Mouse (Mus musculus): ENCODE measurements around the gene Ethe1.

Ethe1 gene

DNA sequence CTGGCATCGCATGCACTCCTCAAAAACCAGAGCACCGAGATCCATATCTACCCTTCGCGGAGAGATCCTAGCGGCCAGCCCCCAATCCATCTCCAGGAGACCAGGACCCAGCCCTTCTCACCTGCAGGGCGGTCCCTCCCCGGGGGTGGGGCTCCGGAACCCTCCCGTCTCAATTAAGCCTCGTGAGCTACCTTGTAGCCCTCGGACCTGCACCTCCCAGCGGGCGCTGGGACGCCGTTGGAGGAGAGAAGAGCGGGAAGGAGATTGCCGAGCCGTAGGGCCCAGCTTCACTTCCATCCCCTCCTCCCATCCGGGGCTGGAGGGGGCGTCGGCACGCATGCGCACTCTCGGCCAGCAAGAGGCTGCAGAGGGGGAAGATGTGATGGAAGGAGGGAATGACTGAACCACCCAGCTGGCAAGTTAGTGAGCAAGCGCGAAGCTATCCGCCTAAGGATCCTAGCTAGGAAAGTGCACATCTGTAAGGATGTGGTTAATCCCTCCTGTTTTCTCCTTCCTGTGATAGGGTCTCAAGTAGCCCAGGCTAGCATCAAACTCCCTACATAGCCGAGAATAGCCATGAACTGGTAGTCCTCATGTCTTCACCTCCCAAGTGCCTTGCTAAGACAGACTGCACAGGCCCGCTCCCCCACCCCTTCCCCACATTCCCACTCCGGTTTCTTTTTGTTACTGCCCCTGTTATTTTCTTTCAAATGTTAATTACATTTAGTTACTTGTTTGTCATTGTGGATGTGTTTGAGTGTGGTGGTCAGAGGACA lies at the start of gene Ethe1, which contains the start of gene Zfp575:
TSS of gene Ethe1 (plus strand) at position 214 of the 776 bp plus-strand sequence.
TSS of gene Zfp575 (minus strand) at position 312 of the 776 bp plus-strand sequence.
- no peak for DNase-seq (ENCODE audit: low spot score)

DNA sequence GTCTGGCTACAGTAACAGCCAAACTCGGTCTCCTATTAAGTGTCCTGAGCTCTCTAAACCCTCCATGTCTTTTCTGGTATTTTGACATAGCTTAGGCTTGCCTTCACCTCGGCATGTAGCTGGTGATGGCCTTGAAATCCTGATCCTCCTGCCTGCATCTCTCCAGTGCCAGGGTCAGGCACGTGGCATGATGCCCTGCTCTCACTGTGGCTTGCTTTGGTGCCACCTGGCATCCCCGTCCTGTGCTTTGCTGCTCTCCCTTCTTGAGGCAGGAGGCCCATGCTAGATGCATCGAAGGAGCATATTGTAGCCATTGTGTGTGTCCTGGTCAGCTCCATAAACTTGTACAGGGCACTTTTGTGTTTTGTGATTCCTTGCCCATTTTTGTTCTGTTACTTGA lies 49.8 kb upstream of the Ethe1 start:
- no peak for DNase-seq (ENCODE audit: low spot score)

DNA sequence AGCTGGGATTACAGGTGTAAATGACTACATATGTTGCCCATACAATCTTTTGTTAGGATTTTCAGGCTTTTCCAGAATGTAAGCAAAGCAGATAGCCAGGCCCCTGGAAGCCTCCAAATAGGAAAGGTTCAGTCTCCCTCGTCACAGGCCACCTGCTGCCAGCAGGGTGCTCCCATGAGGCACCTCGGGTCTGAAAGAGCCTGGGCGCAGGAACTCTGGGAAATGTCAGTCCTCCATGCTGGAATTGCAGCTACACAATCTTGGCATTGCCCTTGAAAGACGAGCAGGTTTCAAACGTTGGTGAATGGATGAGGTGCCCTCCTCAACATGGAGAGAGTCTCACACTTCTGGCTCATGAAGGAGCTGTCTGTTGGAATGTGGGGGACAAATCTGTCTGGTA lies 49.2 kb upstream of the Ethe1 start:
- no peak for DNase-seq (ENCODE audit: low spot score)

DNA sequence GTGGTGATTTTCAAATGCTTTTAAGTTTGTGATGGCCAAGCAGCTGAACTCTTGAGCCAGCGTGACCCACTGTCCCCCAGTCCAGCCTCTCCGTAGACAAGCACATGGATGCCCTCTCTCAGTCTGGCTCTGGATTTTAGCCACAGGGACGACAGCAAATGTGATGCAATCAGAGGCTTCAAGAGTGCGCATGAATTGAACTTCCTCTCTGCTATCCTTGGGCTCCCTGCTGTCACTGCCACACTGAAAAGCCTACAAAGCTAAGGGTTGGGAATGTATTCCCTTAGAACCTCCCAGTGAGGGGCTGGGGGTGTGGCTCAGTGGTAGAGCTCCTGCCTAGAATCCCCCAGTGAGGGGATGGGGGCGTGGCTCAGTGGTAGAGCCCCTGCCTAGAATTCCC lies 48.6 kb upstream of the Ethe1 start:
- no peak for DNase-seq (ENCODE audit: low spot score)

DNA sequence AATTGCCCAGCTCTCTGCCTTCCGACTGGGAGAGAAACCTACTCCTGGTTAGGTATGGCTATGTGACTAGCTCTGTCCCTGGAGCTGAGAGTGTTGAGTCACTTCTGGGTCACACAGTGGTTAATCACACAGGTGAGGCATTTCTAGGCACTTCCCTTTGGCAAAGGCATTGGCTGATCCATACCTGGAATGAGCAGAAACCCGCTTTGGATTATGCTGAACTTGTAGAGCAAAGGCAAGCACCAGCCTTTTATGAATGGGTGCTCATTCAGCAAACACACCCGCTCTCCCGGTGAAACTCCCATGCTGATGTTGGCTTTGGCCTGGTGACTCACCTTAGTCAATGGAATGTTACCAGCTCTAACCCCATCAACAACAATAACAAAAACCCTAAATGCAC lies 47.7 kb upstream of the Ethe1 start:
- no peak for DNase-seq (ENCODE audit: low spot score)

DNA sequence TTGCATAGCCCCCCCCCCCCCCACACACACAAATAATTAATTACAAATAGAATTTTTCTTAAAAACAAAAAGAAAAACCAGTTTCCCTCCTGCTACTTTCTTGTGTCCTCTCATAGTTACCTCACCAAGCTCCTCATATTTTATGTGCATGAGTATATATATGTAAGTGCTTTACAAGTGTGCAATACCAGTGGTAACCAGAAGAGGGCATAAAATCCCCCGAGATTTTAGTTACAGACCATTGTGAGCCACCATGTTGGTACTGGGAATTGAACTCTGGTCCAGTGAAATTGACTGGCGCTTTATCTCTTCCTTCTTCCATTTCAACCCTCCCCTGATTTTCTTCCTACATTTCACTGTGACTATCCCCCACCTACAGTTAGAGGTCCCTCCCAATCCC lies 42.8 kb upstream of the Ethe1 start:
- no peak for DNase-seq (ENCODE audit: low spot score)

DNA sequence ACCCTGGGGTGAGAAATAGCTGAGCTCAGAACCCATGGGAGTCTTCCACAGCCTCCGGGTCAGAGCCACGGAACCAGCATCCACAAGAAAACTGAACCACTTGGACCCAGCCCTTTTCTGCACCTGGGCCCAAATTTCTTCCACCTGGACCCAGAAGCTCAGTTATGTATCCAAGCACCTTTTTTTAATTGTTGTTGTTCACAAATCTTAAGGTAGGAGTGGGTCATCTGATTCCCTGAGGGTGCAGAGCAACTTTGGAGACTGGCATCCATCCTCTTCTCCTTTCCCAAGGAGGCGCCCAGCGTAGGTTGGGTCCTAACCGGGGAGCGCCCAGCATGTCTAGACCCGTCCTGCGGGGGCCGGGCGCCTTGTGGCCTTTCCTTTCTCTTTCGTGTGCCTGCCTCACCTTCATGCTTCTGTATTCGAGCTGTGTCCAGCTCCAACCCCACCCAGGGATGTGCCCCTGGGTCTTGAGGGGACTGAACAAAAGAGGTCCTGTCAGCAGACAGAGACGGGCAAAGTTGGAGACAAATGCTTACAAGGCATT lies 41.2 kb upstream of the Ethe1 start, which contains the start of the genes Pinlyp and Xrcc1:
TSS of gene Pinlyp (minus strand) at position 51 of the 547 bp plus-strand sequence.
TSS of gene Xrcc1 (plus strand) at position 222 of the 547 bp plus-strand sequence.
- DNase-seq (ENCODE audit: low spot score) = no peak

DNA sequence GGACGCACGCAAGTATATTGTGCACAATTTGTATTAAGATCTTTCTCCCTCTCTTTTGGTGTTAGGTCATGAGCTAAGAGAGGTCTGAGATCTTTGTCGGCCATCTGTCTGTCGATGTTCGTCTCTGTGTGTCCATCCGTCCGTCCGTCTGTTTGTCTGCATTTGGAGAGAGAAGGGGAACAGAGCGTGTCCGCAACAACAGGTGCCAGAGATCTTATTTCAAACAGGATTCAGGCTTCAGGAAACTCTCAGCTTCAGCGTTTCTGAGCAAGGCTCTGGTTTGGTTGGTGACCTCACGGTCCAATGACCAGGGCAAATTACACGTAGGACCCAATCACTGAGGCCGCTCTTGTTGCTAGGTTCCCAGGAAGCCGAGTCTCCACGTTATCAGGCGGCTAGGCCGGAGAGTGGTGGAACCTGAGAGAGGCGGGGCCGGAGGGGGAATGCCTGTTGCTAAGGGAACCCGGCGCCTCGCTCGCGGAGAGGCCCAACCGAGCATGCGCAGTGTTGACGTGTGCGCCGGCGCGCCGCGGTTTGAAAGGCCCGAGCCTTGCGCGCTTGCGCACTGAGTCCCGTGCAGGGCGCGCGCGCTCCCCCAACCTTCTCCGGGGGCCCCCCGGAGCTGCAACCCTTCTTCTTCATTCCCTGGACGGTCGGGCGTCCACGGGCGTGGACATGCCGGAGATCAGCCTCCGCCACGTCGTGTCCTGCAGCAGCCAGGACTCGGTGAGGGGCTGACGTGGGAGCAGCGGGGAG lies 40.5 kb upstream of the Ethe1 start:
- peak; percentile 99 for DNase-seq (ENCODE audit: low spot score)

DNA sequence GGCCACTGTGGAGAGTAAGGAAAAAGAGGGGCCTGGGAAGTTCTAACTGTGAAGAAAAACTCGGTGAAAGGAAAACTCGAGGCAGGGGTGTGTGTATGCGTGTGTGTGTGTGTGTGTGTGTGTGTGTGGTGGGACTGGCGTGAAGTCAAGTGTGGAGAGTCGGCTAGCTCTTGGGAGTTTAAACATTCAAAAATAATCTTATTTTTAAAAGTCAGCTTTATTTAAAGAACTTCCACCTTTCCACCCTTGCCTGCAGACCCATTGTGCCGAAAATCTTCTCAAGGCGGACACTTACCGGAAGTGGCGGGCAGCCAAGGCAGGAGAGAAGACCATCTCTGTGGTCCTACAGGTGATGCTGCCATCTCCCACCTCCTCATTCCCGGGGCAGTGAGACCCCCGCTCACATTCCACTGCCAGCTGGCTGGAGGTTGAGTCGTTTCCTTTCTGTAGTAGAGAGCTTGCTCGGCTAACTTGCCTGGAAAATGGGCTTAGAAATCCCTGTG lies 39.8 kb upstream of the Ethe1 start:
- no peak for DNase-seq (ENCODE audit: low spot score)

DNA sequence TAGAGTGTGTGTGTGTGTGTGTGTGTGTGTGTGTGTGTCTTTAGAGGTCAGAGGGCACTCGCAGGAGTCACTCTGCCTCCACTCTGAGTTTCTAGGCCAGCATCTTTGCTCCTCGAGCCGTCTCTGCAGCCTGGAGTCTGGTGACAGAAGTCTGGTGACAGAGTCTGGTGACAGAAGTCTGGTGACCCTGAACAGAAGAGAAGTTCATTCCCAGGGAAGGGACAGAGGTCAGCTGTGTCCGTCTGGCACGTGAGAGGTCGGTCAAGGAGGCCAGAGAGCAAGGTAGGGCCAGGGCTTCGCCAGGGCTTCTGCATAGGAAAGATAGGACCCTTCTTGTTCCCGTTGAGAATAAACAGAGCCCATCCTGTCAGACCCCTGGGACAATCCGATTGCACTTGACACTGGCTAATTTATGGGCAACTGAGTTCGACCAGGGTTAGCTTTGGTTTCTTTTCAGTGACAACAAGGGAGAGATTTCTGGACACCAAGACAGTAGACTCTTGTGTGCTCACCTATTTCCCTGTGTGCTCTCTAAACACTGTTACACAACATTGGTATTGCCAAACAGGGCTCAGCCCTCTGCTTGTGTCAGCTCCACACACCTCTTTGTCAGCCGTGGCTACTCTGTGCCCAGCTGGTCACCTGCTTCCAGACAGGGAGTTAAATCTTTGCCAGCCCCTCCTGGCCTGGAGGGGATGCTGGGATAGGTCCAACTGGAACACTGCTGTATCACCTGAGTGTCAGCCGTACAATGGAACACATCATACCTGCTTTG lies 35.2 kb upstream of the Ethe1 start:
- no peak for DNase-seq (ENCODE audit: low spot score)

DNA sequence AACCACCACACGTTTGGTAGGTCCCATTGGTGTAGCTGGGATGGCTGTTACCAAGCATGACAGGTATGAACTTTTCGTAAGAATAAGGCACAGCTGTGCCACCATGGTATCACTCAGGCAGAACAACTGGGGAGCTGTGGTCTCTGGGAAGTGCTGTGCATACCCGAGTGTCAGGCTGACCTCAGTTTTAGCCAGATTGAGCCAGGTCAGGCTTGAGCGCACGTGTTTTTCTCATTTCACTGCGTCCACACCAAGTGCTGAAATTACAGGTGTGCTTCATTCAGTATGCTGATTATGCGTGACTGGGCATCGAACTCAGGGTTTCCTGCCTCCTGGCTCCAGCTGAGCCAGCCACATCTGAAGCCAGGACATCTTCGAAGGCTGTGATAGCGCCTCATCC lies 31.6 kb upstream of the Ethe1 start:
- DNase-seq (ENCODE audit: low spot score) = no peak

DNA sequence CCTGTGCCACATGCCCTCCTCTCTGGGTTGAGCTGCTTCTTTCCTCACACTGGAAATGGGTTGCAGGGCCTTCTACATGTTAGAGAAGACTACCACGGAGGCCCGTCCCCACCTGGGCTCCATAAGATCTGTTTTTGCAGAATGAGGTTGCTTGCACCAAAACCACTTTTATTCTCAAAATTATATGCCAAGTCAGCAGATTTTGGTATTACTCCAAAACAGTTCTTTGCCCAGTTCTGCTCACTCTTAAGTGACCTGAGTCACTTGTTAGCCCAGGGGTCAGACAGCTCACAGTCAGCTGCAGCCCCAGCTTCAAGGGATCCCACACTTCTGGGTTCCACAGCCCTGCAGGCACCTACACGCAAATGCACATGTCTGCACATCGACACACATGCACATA lies 25.9 kb upstream of the Ethe1 start:
- no peak for DNase-seq (ENCODE audit: low spot score)

DNA sequence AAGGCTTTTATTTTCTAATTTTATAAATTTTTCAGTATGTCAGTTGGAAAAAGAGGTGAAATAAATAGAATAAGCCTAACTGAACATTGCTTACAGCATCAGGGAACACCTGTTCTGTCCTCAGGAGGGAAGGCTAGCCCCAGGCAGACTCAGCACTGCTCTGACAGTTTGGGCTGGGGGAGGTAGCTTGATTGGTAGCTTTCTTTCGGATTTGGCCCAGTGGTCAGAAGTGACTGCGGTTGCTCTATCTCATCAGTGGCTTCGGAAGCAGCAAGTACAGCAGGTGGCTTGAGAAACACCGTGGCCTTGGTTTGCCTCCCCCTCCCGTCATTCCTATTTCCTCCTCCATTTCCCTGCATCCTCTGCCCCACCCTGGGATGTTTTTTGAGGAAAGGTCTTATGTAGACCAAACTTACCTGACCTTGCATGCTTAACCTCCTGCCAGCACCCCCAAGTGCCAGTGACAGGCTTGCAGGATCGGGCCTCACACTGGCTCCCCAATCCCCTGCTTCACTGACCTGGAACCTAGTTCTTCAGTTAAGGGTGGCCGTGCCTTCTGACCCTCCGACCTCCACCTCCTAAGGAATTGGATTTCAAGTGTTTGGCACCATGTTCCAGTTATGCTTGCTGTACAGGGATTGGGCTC lies 24.0 kb upstream of the Ethe1 start:
- DNase-seq (ENCODE audit: low spot score) = no peak

DNA sequence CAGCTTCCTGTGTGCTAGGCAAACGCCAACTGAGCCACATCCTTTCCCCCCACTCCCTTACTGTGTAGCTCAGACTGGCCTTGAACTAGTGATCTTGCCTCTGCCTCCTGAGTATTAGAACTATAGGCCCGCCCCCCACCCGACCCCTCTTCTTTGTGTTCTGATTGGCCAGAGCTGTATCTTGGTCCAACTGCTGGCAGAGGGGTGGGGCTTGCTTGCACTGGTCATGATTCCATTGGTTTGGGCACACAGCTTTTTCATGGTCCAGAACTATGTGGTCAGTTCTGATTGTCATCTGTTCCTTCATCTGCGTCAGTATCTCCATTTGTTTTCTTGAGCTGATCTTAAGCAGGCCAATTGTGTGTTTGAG lies 23.5 kb upstream of the Ethe1 start:
- DNase-seq (ENCODE audit: low spot score) = no peak

DNA sequence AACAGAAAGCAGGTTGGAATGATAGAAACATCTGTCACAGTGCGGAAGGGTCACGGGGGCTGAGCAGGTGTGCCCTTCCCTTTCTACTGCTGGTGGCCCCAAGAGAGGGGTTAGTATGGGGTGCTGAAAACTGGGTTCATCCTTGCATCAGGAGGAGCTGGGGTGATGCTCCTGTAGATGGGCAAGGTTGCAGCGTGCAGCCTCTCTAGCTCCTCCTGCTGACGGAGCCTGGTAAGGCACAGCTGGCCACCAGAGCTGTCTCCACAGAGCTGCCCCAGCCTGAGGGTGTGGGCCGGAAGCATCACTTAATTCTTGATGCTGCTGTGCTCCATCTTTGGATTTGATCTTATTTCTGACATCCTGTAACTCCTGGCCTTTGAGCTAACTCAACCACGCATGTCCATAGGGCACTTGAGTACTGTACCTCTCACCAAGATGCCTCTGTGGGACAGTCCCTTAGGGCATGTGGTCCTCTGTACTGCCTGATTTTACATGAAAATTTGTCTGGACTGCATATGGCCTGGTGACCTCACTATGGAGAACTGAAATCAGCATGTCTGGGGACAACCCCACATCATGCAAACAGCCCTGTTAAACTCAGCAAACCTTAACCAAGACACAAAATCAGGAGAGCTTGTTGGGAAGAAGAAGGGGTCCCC lies 22.6 kb upstream of the Ethe1 start:
- DNase-seq (ENCODE audit: low spot score) = no peak

DNA sequence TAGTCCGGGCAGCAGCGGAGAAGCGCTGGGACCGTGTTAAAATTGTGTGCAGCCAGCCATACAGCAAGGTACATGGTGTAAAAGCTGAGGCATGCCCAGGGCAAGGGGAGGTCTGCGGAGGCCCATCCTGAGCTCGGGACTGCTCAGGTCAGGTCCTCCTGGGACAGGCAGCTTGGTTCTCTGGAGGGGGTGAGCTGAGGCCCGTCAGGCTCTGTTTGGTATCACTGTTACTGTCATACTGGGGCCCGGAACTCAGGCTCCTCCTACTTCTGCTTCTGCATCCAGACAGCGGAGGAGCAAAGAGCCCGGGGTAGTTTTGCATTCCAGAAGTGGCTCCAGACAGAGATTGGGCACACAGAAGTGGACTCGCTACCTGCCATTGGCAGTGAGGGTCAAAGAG lies 21.7 kb upstream of the Ethe1 start:
- DNase-seq (ENCODE audit: low spot score) = no peak

DNA sequence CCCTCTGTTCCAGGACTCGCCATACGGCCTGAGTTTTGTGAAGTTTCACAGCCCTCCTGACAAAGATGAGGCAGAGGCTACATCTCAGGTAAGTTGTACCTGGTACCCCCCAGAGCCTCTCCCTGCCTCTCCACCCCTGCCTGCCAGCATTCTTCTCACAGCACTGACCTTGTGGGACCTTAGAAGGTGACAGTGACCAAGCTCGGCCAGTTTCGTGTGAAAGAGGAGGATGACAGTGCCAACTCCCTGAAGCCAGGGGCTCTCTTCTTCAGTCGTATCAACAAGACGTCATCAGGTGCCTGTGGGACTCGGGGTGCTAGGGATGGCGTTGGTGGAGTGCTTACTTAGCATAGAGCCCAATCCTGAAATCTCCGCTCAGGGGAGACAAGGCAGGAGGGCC lies 21.1 kb upstream of the Ethe1 start:
- DNase-seq (ENCODE audit: low spot score) = no peak

DNA sequence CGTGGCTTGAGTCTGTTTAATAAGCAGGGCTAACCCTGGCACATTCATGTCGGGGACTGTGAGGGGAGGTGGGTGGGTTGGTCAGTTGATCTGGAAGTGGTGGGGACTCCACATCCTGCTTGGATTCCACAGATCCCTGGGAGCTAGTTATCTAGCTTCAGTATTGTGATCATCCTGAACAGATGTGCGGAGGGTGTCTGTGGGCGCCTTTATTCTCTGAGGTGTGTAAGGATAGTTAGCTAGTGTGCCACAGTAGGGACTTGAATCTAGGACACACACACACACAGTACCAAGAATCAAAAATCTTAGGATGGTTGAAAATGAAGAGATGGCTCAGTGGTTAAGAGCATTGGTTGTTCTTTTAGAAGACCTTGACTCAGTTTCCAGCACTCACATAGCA lies 18.8 kb upstream of the Ethe1 start:
- no peak for DNase-seq (ENCODE audit: low spot score)

DNA sequence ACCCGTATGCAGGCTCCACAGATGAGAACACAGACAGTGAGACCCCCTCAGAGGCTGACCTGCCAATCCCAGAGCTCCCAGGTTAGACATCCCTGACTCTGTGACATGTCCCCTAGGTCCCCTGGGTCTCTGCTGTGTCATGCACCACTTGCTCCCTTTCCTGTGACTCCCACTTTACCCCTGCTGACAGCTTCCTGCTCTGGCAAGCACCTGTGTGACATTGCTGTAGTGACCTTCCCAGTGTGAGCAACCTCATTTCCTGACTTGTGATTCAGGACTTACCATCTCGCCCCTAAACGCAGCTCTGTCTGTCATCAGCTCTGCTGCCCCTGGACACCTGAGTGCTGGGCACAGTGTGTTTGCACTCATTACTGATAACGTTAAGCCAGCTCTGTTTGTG lies 16.3 kb upstream of the Ethe1 start:
- no peak for DNase-seq (ENCODE audit: low spot score)

DNA sequence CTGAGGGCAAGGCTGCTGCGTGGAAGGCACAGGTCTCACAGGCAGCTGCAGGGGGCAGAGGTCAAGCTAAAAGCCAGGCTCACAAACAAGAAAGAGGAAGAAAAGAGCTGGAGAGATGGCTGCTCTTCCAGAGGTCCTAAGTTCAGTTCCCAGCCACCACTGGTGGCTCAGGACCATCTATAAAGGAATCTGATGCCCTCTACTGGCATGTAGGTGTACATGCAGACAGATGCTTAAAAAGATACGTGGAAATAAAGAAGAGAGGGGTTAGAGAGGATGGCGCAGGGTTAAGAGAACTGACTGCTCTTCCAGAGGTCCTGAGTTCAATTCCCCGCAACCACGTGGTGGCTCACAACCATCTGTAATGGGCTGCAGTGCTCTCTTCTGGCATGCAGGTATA lies 14.9 kb upstream of the Ethe1 start:
- DNase-seq (ENCODE audit: low spot score) = no peak

DNA sequence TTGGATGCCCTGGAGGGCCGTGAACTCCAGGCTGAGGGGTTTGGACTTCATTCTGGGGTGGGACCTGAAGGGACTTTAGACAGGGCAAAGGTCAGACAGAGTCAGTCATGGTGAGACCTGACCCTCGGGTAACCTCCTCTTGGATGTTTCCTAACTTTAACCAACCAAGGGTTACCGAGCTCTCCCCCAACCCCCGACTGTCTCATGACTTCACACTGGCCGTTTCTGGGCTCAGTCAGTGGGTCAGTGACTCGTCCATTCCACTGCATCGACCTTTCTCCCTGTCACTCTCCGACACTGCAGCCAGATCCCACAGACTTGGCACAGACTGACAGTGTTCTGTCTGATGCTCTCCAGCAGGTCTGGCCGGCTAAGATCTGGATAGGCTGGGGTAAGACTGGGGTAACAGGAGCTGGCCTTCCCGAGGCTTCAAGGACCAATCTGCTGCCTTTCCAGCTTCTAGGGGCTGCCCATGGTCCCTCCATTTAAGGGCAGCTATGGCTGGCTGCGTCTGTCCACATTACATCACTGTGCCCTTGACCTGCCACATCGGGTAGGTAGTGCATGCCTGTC lies 13.0 kb upstream of the Ethe1 start:
- no peak for DNase-seq (ENCODE audit: low spot score)

Data from ovary, adult 18-20 months (tissue).